Mouse (Mus musculus) heart, adult 2 months (tissue): ENCODE measurements around the gene Bcl2l15. TPM values are rescaled to one million over a fixed set of nuclear protein-coding genes. Genes with fewer than 3 reads are reported as not detected.

Source experiments
- DNase-seq, 2 experiments: peaks; one replicate each; pipeline ENCODE4 v3.0.0; 2021
- H3K27ac ChIP-seq: fragments of 200-600 bp; 2 replicates; pipeline ENCODE4 v1.8.1; 2022
- H3K27me3 ChIP-seq: fragments of 200-500 bp; 2 replicates; pipeline ENCODE4 v1.6.1; 2012; ENCODE audit warnings: mild to moderate bottlenecking, low read length, inconsistent platforms, mixed read lengths; ENCODE audit not compliant: control insufficient read depth, insufficient read depth
- H3K36me3 ChIP-seq: fragments of 200-500 bp; 2 replicates; pipeline ENCODE4 v1.6.1; 2012; ENCODE audit warnings: low read length, inconsistent platforms; ENCODE audit not compliant: control insufficient read depth, insufficient read depth
- H3K4me1 ChIP-seq: fragments of 200-500 bp; 2 replicates; pipeline ENCODE4 v1.6.1; 2011; ENCODE audit warnings: low read length; ENCODE audit not compliant: control insufficient read depth, insufficient read depth
- H3K4me3 ChIP-seq: fragments of 200-600 bp; 2 replicates; pipeline ENCODE4 v1.8.1; 2022
- H3K79me2 ChIP-seq: fragments of 200-500 bp; replicated peaks from 2 replicates; pipeline ENCODE4 v1.6.1; 2012; ENCODE audit warnings: mild to moderate bottlenecking, inconsistent platforms, low read length, moderate library complexity, mixed read lengths; ENCODE audit not compliant: control insufficient read depth, insufficient read depth
- H3K9ac ChIP-seq: fragments of 200-500 bp; 2 replicates; pipeline ENCODE4 v1.6.1; 2012; ENCODE audit warnings: low read depth, mild to moderate bottlenecking, control low read depth, inconsistent platforms, low read length, mixed read lengths
- CTCF ChIP-seq: fragments of 200-600 bp; IDR thresholded peaks from 2 replicates; pipeline ENCODE4 v1.8.1; 2022; ENCODE audit warnings: antibody characterized with exemption, mild to moderate bottlenecking, moderate library complexity
- EP300 ChIP-seq: fragments of 200-500 bp; IDR thresholded peaks from 2 replicates; pipeline ENCODE4 v1.6.1; 2011; ENCODE audit warnings: low read depth, low read length, control low read depth; ENCODE audit not compliant: insufficient read depth
- POLR2A ChIP-seq: fragments of 200-500 bp; IDR thresholded peaks from 2 replicates; pipeline ENCODE4 v1.6.1; 2011; ENCODE audit warnings: mild to moderate bottlenecking, low read depth, low read length, control low read depth; ENCODE audit not compliant: insufficient read depth
- WGBS: fragments of 180-500 bp; shearing (Covaris S2); methylation state at CpG from one replicate; pipeline ENCODE4 v1.1.7; 2018; 5-methylcytosine and 5-hydroxymethylcytosine counted together
- intact Hi-C: fragments of 180-260 bp; cut with DNase I; formaldehyde crosslinking; loops from one replicate; pipeline ENCODE4 v1.15.1; 2025
- polyA plus RNA-seq: library from polyadenylated mRNA; depleted of rRNA; stranded (reverse); fragments of >200 nt; gene quantifications from 2 replicates; pipeline ENCODE4 v1.2.3, GENCODE M21; 2012
- total RNA-seq, 2 experiments: library from RNA; stranded (reverse); gene quantifications; 2 replicates each; pipeline ENCODE4 v1.2.3; 2021

Bcl2l15 gene
- total and polyA plus RNA-seq, 3 experiments: not detected

- H3K79me2 ChIP-seq: no peaks in the 10 kb centered on the region
- DNase-seq: peak; percentile 83 to 91
- WGBS: 1% methylated on average over 10 of the region's 10 CpGs
- peak overlapping the region; percentile 66 for H3K9ac ChIP-seq
- H3K36me3 ChIP-seq: peaks cover 22% of the 10 kb centered on the region
- H3K27ac ChIP-seq: peak overlapping the region; percentile 91
- TF ChIP-seq POLR2A (peak; percentile 55), CTCF (no peak), EP300 (peak; percentile 49)
- intact Hi-C loops: loop anchor here (1.0 kb wide), 1 partner anchor 11 kb away; the partner anchor contains the start of gene Hipk1
- peak overlapping the region; percentile 25; the same call in 1 of the 2 replicates for H3K4me3 ChIP-seq
- peaks cover 20% of the 10 kb centered on the region for H3K4me1 ChIP-seq
- H3K27me3 ChIP-seq: no peaks in the 10 kb centered on the region
Observed at GRCm38 (mm10) chr3:103801631-103802531, 30.5 kb upstream of the Bcl2l15 start.

DNA sequence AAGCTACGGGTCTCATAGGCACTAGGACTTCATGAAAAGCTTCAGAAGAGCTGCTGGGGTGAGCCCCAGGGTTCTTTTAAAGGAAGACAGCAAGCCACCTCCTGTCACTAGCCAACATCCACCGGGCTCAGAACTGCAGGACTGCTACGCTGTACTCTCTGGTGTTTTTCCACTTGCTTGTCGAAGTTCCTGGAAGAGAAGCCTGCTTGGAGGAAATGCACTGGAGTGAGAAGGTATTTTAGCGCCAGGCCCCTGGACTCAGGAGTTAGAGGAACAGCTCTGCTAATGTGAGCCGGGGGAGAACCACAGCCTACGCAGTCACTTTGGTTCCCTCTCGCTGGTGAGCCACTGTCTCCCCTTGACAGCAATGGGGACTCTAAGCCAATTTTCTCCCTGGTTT is 29.5 kb upstream of the Bcl2l15 start:
- H3K4me1 ChIP-seq: peaks cover 20% of the 10 kb centered on the region
- H3K36me3 ChIP-seq: peaks cover 22% of the 10 kb centered on the region
- H3K4me3 ChIP-seq: no peak overlapping the region
- peak in 1 of 2 experiments; percentile 39 for DNase-seq
- 58% methylated on average over 8 of the region's 8 CpGs for WGBS
- no peak for TF ChIP-seq EP300
- TF ChIP-seq POLR2A: no peak
- TF ChIP-seq CTCF: no peak
- intact Hi-C loops: loop anchor here (1.0 kb wide), 1 partner anchor 12 kb away; the partner anchor contains the start of gene Hipk1
- H3K9ac ChIP-seq: peak overlapping the region; percentile 18; the same call in 1 of the 2 replicates
- H3K79me2 ChIP-seq: no peaks in the 10 kb centered on the region
- H3K27ac ChIP-seq: peak overlapping the region; percentile 91
- H3K27me3 ChIP-seq: no peaks in the 10 kb centered on the region

DNA sequence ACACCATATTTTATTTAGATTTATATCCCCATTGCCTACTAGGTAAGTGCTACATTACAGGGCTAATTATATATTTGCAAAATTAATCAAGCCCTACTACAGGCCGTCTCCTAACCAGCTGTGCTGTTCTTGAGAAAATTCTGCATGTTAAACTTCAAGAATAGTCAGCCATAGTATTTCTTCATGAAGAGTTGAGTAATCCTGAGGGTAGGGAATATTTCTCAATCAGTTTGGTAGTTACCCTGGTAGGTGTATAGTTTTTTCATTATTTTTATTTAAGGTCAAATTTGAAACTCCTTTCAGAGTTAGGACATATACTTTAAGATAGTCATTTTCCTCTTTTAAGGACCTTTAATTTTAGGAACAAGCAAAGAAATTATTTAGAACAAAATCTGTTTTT is 26.7 kb upstream of the Bcl2l15 start:
- Histone ChIP-seq H3K36me3 (peaks cover 26% of the 10 kb centered on the region), H3K27me3 (no peaks in the 10 kb centered on the region), H3K27ac (no peak overlapping the region), H3K9ac (no peak overlapping the region), H3K79me2 (no peaks in the 10 kb centered on the region), H3K4me3 (no peak overlapping the region), H3K4me1 (peaks cover 20% of the 10 kb centered on the region)
- WGBS: 98% methylated on average over 1 of the region's 1 CpGs
- no peak for TF ChIP-seq EP300
- DNase-seq: no peak
- intact Hi-C loops: no loop called here

GRCm38 (mm10) chr3:103808891-103809798 is 23.3 kb upstream of the Bcl2l15 start, which contains the start of the genes Dclre1b, Ap4b1 and Gm43064:
TSS of gene Dclre1b (minus strand) at chr3:103809444.
TSS of gene Ap4b1 (plus strand) at chr3:103809520.
TSS of gene Gm43064 (plus strand) at chr3:103809573.
- TF ChIP-seq EP300 (peak; percentile 60; the same call in 1 of the 2 replicates), CTCF (no peak), POLR2A (peak; percentile 95)
- peaks cover 1% of the 10 kb centered on the region; the same call in 1 of the 2 replicates for H3K79me2 ChIP-seq
- DNase-seq: peak; percentile 93 to 94
- H3K36me3 ChIP-seq: peaks cover 10% of the 10 kb centered on the region
- 1% methylated on average over 69 of the region's 70 CpGs for WGBS
- peak within 1 kb of the TSS; percentile 85 for H3K4me3 ChIP-seq
- peak within 1 kb of the TSS; percentile 92 for H3K9ac ChIP-seq
- no peaks in the 10 kb centered on the region for H3K27me3 ChIP-seq
- intact Hi-C loops: loop anchor here (1.0 to 2.0 kb wide), 3 partner anchors 18 to 70 kb away; partner anchors contain the start of genes Gm10964, Hipk1 and Olfml3
- no peaks in the 10 kb centered on the region; the same call in 1 of the 2 replicates for H3K4me1 ChIP-seq
- H3K27ac ChIP-seq: peak within 1 kb of the TSS; percentile 98

- whole genome bisulfite sequencing: 2% methylated on average over 14 of the region's 14 CpGs
- intact Hi-C loops: loop anchor here (1.0 to 5.0 kb wide), 5 partner anchors 18 to 417 kb away; partner anchors contain the start of genes Gm10964, Hipk1 and Olfml3
- Histone ChIP-seq H3K27ac (peak overlapping the region; percentile 98), H3K27me3 (no peaks in the 10 kb centered on the region), H3K4me1 (no peaks in the 10 kb centered on the region; the same call in 1 of the 2 replicates), H3K9ac (peak overlapping the region; percentile 92), H3K36me3 (peaks cover 9% of the 10 kb centered on the region), H3K79me2 (peaks cover 1% of the 10 kb centered on the region; the same call in 1 of the 2 replicates), H3K4me3 (peak overlapping the region; percentile 74)
- no peak for TF ChIP-seq CTCF
- TF ChIP-seq POLR2A: no peak
- 0 out of 2 replicates have a peak, but pooled peaks have one; percentile 5 for TF ChIP-seq EP300
- no peak for DNase-seq
Observed at GRCm38 (mm10) chr3:103809799-103810150, 22.6 kb upstream of the Bcl2l15 start.
